Mouse (Mus musculus) megakaryocyte progenitor cell, adult 5-6 weeks (primary cell): Measurements from ENCODE around the gene Lrrn2. TPM values are rescaled to one million over a fixed set of nuclear protein-coding genes. Genes with fewer than 3 reads are reported as not detected.

Experiments used
- ATAC-seq: replicated peaks from 2 replicates; pipeline ENCODE4 v1.8.0; 2016; ENCODE audit warnings: mild to moderate bottlenecking, moderate TSS enrichment, inconsistent platforms; ENCODE audit not compliant: poor library complexity
- total RNA-seq, 2 experiments: library from RNA; stranded (forward) in 1 of 2; stranded (reverse) in 1 of 2; fragments of 157-497, 149-512 nt in 1 of 2; fragments of 200-1000 nt in 1 of 2; gene quantifications; 2 replicates each; pipeline versions ENCODE4 v1.2.3 to v1.2.4; 2015 to 2017

Gene Lrrn2
- total RNA-seq, 2 experiments from 2014 or later: not detected

DNA sequence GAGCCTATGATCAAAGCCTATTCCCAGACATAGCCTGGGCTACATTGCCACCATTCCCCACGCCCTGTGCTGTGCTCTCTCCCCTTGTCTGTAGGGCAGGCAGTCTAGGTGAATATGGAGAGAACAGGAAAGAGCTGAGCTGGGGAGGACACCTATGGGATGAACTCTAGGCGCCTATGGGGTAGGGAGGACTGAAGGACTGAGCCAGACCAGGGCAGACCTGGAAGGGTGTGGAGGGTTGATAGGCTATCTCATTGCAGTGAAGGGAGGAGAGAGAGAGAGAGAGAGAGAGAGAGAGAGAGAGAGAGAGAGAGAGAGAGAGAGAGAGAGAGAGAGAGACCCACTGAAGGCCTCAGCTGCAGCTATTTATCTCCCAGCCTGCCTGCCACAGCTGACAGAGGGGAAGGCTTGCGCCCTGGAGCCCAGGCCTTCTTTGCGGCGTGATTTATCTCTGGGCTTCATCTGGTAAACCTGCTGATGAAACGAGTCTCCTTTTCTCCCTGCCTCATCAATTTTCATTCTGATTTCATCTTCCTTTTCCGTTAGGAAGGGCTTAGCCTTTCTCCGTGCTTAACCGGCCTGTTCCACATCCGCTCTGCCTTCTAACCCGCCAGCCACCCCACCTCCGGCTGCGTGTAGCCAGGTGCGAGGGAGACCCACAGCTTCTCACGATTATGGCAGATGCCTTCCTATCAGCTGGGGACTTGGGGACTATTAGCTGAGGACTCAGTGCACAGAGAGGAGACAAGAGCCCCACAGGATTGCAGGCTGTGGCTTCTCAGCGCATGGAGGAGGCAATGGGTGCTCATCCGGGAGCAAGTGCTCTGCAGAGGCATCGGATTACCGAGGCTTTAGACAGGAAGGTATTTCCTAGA, 48.2 kb downstream of the Lrrn2 start:
- no peak for ATAC-seq

- ATAC-seq: no peak
These were observed 48.8 kb downstream of the Lrrn2 start for GRCm38 (mm10) chr1:132928907-132929250.

DNA sequence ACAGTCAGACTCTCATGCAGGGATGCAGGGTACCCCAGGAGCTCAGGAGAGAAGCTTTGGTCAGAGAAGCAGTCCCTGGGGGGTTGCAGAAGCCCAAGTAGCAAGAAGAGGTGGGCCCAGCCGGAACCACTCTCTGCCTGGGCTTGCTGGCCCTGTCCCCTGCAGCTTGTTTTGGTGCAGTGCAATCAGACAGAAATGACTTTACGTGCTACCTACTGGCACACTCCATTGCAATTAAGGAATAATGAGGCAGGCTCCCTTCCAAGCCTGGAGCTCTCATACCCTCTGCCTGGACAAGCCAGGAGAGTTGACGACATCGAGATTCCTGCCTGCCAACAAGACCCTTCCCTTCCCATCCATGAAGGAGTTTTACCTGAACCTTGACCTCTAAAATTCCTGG, 50.2 kb downstream of the Lrrn2 start:
- no peak for ATAC-seq

DNA sequence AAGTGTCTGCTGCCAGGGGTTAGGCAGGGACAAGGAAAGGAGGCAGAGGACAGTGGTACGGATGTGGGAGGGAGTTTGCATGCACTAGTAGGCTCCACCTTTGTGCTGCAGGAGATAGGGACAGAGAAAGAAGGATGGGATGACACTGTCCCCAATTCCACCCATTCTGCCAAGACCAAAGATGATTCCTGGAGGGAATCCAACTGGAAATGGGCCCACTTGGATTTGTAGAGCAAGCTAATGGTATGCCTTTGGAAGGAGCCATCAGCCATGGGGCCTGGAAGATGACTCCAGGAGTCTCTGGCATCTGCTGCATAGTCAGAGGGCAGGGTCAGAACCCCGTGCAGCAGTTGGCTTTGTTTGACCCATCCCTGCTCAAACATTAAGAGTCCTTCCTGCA, 52.3 kb downstream of the Lrrn2 start:
- no peak for ATAC-seq

DNA sequence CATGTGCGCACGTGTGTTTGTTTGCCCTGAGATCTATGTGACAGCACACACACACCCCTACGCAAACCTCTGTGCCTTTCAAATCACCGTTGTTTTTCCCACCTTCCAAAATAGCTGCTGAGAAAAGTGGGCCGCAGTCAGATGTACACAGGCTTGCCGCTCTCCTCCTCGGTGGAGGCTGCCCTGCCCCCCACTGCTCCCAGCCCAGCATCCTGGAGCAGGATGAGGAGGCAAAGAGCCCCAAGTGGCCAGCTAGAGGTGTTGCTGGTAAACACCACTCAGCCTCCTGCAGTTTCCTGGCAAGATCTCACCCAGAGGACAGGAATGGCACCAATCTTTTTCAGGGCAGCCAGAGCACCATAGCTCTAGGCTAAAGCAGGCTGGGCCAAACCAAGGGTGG, 54.8 kb downstream of the Lrrn2 start:
- no peak for ATAC-seq

DNA sequence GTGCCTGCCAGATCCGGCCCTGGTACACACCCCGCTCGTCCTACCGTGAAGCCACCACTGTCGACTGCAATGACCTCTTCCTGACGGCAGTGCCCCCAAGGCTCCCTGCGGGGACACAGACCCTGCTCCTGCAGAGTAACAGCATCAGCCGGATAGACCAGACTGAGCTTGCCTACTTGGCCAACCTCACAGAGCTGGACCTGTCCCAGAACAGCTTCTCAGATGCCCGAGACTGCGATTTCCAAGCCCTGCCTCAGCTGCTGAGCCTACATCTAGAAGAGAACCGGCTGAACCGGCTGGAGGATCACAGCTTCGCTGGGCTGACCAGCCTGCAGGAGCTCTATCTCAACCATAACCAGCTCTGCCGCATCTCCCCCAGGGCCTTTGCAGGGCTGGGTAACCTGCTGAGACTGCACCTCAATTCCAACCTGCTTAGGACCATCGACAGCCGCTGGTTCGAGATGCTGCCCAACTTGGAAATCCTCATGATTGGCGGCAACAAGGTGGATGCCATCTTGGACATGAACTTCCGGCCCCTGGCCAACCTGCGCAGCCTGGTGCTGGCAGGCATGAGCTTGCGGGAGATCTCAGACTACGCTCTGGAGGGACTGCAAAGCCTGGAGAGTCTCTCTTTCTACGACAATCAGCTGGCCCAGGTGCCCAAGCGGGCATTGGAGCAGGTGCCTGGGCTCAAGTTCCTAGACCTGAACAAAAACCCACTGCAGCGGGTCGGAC, 57.4 kb downstream of the Lrrn2 start:
- ATAC-seq: no peak

GRCm38 (mm10) chr1:132938975-132939374, 58.9 kb downstream of the Lrrn2 start:
- no peak for ATAC-seq

DNA sequence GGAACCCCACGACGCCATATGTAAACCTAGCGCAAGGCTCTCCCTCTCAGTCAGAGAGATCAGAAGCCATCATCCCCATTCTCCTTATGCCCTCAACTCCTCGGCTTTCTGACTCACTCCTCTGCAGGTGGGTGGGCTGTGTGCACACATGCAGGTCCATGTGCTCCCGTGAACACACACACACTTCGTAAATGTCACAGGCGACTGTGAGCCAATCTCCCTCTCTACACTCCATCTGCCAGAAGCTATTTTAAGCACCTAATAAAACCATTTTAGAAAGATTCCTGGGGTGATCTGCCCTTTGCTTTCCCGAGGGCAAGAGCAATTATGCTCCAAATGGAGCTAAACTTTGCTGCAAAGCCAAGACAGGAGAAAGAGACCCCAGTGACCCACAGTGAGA, 65.8 kb downstream of the Lrrn2 start:
- ATAC-seq: no peak

GRCm38 (mm10) chr1:132947811-132948210, 67.7 kb downstream of the Lrrn2 start:
- ATAC-seq: no peak

DNA sequence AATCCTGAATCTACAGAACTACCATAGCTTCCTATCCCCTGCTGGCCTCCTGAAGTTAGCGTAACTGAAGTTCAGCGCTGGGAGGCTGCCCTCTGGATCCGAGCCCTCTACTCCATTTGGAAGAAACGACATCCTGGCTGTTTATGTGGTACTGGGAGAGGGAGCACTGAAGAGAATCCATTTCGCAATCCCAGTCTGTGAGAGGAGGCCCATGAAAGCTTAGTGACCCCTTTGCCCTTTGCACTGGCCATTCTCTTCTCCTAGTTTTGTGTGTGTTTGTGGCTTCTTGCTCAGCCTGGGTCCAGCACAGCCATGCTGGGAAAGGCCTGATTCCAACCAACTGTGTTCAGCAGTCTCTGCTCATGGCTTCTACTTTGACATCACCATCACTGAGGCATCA, 76.7 kb downstream of the Lrrn2 start:
- ATAC-seq: no peak

- no peak for ATAC-seq
These were observed 81.7 kb downstream of the Lrrn2 start for GRCm38 (mm10) chr1:132961751-132962150.

DNA sequence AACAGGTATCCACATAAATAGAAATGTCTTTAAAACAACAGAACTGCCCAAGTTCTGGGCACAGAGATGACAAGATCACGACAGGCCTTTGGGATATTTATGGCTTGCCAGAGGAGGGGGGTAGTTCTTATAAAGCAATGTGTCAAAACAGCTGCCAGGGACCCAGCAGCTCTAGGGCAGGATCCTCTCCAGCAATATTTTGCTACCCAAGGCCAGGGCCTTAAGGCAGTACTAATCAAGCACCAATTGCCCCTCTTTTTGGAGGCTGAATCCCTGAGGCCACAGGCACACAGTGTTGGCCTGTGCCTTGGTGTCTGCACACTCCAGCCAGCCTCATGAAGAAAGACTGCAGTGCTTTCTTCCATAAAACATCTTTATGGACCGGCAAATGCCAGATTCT, 84.0 kb downstream of the Lrrn2 start:
- no peak for ATAC-seq

DNA sequence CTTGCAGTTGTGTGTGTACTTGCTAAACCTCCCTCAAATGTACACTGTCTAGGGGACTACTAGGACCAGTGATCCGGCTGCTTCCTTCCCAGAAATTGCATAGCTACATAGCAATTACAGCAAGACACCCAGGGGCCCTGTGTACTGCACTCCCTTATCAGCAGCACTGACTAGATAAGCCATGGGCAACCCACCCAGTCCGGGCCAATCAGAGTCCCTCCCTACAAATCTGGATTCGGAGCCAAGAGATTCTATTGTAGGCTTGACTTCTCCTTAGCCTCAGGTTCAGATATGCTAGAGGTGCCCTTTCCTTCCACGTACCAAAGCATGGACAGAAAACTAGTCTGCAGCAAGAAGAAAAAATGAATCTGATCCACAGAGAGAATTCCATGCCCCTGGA, 84.6 kb downstream of the Lrrn2 start:
- no peak for ATAC-seq

GRCm38 (mm10) chr1:132968659-132969058, 88.6 kb downstream of the Lrrn2 start:
- ATAC-seq: peak; percentile 61

DNA sequence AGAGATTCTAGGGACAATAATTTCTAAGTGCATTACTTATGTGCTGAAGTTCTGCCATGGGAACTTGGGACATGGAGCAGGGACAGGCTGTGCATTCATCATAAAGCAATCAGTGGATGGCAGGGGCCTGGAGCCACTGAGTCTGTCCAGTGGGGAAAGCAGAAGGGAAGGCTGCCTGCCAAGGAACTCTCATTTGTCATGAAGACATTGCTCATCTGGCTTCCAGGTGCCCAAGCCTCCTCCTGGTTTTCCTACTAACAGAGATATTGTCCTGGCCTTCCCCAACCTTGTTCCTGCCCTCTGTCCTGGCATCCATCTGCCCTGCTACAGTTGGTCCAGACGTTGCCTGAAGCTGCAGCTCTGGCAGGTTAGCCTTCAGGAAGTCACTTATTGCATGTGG, 97.3 kb downstream of the Lrrn2 start:
- no peak for ATAC-seq

GRCm38 (mm10) chr1:132981232-132981631, 101.2 kb downstream of the Lrrn2 start:
- ATAC-seq: no peak

- peak; percentile 96 for ATAC-seq
These were observed 102.7 kb downstream of the Lrrn2 start for GRCm38 (mm10) chr1:132982728-132983127.

DNA sequence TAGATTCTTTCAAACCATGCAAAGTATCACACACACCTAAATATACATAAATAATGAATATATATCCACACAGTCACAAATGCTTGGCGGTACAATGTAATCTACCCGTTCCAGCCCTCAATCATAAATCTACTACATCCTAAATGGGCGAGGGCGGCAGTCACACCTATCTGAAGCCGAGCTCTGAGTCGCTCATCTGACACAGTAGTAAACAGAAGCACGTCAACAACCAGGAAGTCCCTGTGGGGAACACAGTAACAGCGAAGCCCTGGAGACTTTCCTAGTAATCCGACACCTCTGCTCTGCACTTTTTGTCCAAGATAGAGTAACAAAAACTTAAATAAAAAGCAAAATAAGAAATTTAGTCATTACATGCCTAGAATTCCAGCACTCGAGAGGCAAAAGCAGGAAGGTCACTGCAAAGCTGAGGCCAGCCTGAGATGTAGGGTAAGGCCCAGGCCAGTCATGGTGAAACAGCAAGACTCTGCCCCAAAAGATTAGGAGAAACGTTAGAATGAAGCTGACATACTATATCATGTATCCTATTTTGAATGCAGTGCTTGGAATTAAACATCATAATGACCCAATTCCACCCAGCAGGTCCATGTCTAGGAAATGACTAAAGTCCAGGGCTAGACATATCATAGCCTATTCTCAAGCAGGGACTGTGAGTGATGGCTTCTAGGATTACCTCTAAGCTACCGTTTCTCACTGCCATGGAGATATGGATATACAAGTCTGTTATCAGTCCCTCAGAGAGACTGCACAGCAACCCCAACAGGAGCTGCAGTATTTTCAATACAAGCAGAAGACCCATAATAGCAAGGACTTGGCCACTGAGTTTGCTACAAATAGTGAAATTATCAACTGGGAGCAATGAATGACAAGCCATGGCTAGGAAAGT, 108.7 kb downstream of the Lrrn2 start:
- peak; percentile 51 for ATAC-seq
